Mouse (Mus musculus): ENCODE data around the gene Olfr834.

Olfr834 gene

DNA sequence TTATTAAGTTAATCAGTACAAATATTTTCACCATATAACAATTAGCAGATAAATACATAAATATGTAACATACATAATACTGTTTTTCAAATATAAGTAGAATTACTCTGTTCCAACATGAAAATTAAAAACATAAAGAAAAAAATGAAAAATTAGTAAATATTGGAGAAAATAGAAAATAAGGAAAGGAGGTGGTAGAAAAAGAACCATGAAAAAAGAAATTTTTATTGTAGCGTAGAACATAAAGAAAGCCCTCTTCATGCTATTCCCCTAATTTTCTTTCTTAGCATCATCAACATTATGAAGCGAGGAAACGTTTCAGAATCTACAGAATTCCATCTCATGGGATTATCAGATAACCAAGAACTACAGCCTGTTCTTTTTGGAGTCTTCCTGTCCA lies at the start of gene Olfr834:
Gene Olfr834 (plus strand): TSS at position 301 of the 400 bp plus-strand sequence.
- DNase-seq (ENCODE audit: low read depth), result no peak

DNA sequence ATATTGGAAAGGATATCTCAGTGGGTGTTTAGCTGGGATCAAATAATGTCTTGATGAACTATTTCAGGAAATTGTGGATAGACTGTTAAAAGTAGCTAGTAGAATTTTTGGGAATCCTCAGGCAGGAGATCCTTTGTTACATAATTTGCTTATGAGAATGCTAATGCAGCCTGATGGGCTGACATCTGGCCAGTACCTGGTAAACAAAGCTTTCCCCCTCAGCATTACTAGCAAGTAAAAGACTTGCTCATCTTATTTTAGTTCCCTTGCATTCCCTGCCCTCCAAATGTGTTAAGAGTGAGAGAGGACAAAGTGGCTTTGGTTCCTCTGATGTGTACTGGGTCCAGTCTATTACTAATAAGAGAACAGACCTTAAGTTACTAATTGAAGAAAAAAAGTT lies 25.8 kb upstream of the Olfr834 start:
- DNase-seq (ENCODE audit: low read depth), result no peak

DNA sequence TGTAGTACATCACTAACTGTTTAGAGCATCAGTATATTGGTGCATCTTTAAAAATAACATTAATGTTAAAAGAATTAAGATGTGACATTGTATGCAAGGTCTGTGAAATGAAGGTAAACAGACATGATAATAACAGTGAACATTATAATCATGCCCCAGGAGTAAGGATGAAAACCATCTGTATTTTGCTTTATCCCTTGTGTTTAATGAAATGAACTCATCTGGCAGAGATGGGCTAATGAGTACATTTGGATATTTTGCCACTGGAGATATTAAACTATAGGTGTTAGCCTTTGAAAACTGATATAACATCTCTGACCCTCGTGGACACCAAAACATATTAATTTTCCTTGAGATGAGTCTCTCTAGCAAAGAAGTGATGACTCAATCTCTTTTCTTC lies 44.6 kb downstream of the Olfr834 start, which contains the start of gene Olfr835:
Gene Olfr835 (plus strand): TSS at position 301 of the 400 bp plus-strand sequence.
- DNase-seq (ENCODE audit: low read depth), result no peak

Measured in induced T-regulatory cell, adult 2 months (primary cell).